Mouse (Mus musculus) bone marrow, adult 2 months (tissue): ENCODE measurements around the gene Apold1. TPM values are rescaled to one million over a fixed set of nuclear protein-coding genes. Genes with fewer than 3 reads are reported as not detected.

ENCODE experiments used
- H3K27ac ChIP-seq: fragments of 200-500 bp; 2 replicates; pipeline ENCODE4 v1.5.1; 2012; ENCODE audit warnings: low read depth, mild to moderate bottlenecking, control low read depth, inconsistent platforms, low read length; ENCODE audit not compliant: control insufficient read depth, poor library complexity, insufficient read depth
- H3K4me1 ChIP-seq: fragments of 200-500 bp; 2 replicates; pipeline ENCODE4 v1.6.1; 2011; ENCODE audit warnings: low read length; ENCODE audit not compliant: control insufficient read depth, insufficient read depth
- H3K4me3 ChIP-seq: fragments of 200-500 bp; replicated peaks from 2 replicates; pipeline ENCODE3; 2011; ENCODE audit warnings: mild to moderate bottlenecking, low read depth, low read length, control low read depth; ENCODE audit not compliant: control insufficient read depth
- CTCF ChIP-seq: fragments of 200-500 bp; IDR thresholded peaks from 2 replicates; pipeline ENCODE4 v1.5.1; 2011; ENCODE audit warnings: low read length, control low read depth; ENCODE audit not compliant: control insufficient read depth, insufficient read depth
- POLR2A ChIP-seq: fragments of 200-500 bp; IDR thresholded peaks from 2 replicates; pipeline ENCODE4 v1.6.1; 2011; ENCODE audit warnings: low read depth, mild to moderate bottlenecking, control low read depth, low read length, borderline replicate concordance; ENCODE audit not compliant: control insufficient read depth
- WGBS: fragments of 180-500 bp; shearing (Covaris S2); methylation state at CpG from one replicate; pipeline ENCODE4 v1.1.7; 2018; 5-methylcytosine and 5-hydroxymethylcytosine counted together
- polyA plus RNA-seq: library from polyadenylated mRNA; stranded (reverse); fragments of >200 nt; gene quantifications from 2 replicates; pipeline ENCODE4 v1.2.4, GENCODE M21; 2011; ENCODE audit warnings: low replicate concordance; ENCODE audit not compliant: missing spikeins, insufficient read depth, insufficient read length

The Apold1 gene
- polyA plus RNA-seq, 1 experiment, result 6.2 TPM

DNA sequence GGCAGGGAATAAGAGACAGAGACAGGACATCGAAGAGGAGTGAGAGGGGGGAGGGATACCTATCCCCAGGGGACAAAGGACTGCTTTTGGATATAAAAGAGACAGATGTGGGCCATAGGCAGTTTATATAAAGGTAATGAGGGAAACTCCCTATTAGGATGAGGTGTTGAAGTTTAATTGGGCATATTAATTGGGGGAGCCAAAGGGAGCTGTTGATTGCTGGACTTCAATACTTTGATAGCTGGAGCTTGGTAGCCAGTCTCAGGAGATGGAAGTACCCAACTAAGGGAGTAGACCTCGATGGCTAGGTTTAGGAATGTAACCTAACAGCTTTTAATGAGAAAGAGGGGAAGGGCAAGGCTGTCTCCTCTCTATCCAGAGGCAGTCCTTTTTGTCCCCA lies 17.6 kb upstream of the Apold1 start:
- Histone ChIP-seq H3K4me1 (no peaks in the 10 kb centered on the region; the same call in 1 of the 2 replicates), H3K27ac (no peak overlapping the region), H3K4me3 (no peak overlapping the region)
- WGBS, result 78% methylated on average over 2 of the region's 2 CpGs
- TF ChIP-seq POLR2A (no peak), CTCF (no peak)

- WGBS, result 81% methylated on average over 5 of the region's 5 CpGs
- TF ChIP-seq POLR2A, result no peak
- no peak for TF ChIP-seq CTCF
- no peak overlapping the region for H3K27ac ChIP-seq
- H3K4me1 ChIP-seq, result no peaks in the 10 kb centered on the region
- H3K4me3 ChIP-seq, result no peak overlapping the region
Measured at GRCm38 (mm10) chr6:134966681-134967080, 14.8 kb upstream of the Apold1 start.

GRCm38 (mm10) chr6:134968326-134968725 lies 13.2 kb upstream of the Apold1 start:
- WGBS, result 83% methylated on average over 1 of the region's 1 CpGs
- no peak overlapping the region for H3K27ac ChIP-seq
- no peak overlapping the region for H3K4me3 ChIP-seq
- H3K4me1 ChIP-seq, result no peaks in the 10 kb centered on the region
- TF ChIP-seq POLR2A (no peak), CTCF (no peak)

DNA sequence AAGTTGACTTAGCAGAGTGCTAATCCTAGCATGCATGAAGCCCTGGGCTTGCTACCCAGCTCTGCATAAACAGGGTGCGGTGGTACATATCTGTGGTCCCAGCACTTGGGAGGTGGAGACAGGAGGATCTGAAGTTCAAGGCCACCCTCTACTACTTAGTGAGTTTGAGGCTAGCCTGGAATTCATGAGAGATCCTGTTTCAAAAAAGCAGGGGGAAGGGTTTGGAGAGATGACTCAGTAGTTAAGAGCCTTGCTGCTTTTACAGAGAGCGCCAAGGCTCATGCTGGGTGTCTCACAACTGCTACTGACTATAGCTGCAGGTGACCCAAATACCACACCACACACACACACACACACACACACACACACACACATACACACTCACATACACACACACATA lies 12.0 kb upstream of the Apold1 start:
- TF ChIP-seq CTCF (no peak), POLR2A (no peak)
- 91% methylated on average over 2 of the region's 2 CpGs for WGBS
- Histone ChIP-seq H3K4me1 (no peaks in the 10 kb centered on the region), H3K27ac (no peak overlapping the region), H3K4me3 (no peak overlapping the region)

- no peaks in the 10 kb centered on the region for H3K4me1 ChIP-seq
- TF ChIP-seq CTCF (no peak), POLR2A (no peak)
- no peak overlapping the region for H3K4me3 ChIP-seq
- no peak overlapping the region for H3K27ac ChIP-seq
- 56% methylated on average over 4 of the region's 4 CpGs for WGBS
Measured at GRCm38 (mm10) chr6:134972096-134972495, 9.4 kb upstream of the Apold1 start.

DNA sequence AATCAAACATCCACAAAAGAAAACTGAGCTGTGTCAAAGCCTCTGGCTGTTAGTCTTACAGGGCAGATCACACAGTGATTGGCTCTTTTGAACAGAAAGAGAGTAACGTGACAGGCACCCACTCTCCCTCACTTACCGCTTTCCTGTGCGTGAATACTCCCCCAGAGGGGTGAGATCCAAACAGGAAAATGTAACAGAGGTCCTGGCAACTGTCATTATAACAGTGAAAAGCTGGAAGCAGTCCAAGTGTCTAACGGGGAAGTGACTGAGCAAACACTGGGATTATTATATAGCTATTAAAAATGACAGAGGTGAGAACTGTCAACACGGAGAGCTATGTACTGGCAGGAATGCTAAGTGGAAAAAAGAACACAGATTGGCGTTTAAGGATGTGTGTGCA lies 4.9 kb upstream of the Apold1 start:
- WGBS, result 67% methylated on average over 6 of the region's 6 CpGs
- no peak for TF ChIP-seq CTCF
- no peak for TF ChIP-seq POLR2A
- H3K27ac ChIP-seq, result no peak overlapping the region
- no peaks in the 10 kb centered on the region for H3K4me1 ChIP-seq
- H3K4me3 ChIP-seq, result no peak overlapping the region

DNA sequence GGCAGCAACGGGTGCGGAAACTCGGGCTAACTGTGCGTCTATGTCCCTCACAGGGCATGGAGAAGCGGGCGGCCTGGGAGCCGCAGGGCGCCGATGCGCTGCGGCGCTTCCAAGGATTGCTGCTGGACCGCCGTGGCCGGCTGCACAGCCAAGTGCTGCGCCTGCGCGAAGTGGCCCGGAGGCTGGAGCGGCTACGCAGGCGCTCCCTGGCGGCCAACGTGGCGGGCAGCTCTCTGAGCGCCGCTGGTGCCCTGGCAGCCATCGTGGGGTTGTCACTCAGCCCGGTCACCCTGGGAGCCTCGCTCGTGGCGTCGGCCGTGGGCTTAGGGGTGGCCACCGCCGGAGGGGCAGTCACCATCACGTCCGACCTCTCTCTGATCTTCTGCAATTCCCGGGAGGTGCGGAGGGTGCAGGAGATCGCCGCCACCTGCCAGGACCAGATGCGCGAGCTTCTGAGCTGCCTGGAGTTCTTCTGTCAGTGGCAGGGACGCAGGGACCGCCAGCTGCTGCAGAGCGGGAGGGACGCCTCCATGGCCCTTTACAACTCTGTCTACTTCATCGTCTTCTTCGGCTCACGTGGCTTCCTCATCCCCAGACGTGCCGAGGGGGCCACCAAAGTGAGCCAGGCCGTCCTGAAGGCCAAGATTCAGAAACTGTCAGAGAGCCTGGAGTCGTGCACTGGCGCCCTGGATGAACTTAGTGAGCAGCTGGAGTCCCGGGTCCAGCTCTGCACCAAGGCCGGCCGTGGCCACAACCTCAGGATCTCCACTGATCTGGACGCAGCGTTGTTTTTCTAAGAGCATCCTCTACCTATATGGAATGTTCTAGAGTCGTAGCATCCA lies 2.2 kb downstream of the Apold1 start:
- peak overlapping the region; percentile 81 for H3K27ac ChIP-seq
- no peaks in the 10 kb centered on the region for H3K4me1 ChIP-seq
- TF ChIP-seq POLR2A, result peak; percentile 67; the same call in 1 of the 2 replicates
- TF ChIP-seq CTCF, result peak; percentile 65
- WGBS, result 4% methylated on average over 62 of the region's 62 CpGs
- peak overlapping the region; percentile 78 for H3K4me3 ChIP-seq

- 0 out of 2 replicates have a peak, but pooled peaks have one; percentile 31 for TF ChIP-seq POLR2A
- no peak for TF ChIP-seq CTCF
- Histone ChIP-seq H3K4me3 (peak overlapping the region; percentile 35), H3K4me1 (no peaks in the 10 kb centered on the region)
Measured at GRCm38 (mm10) chr6:134984748-134985147, 3.2 kb downstream of the Apold1 start.

More at GRCm38 (mm10) chr6:134984748-134985147, 3.2 kb downstream of the Apold1 start:
- peak overlapping the region; percentile 81 for H3K27ac ChIP-seq
- WGBS, result 47% methylated on average over 3 of the region's 3 CpGs
